Mouse (Mus musculus) megakaryocyte progenitor cell, adult 5-6 weeks (primary cell): ENCODE data around the gene Nectin1. TPM values are rescaled to one million over a fixed set of nuclear protein-coding genes. Genes with fewer than 3 reads are reported as not detected.

Experiments
- ATAC-seq: replicated peaks from 2 replicates; pipeline ENCODE4 v1.8.0; 2016; ENCODE audit warnings: mild to moderate bottlenecking, moderate TSS enrichment, inconsistent platforms; ENCODE audit not compliant: poor library complexity
- total RNA-seq, 2 experiments: library from RNA; stranded (forward) in 1 of 2; stranded (reverse) in 1 of 2; fragments of 157-497, 149-512 nt in 1 of 2; fragments of 200-1000 nt in 1 of 2; gene quantifications; 2 replicates each; pipeline versions ENCODE4 v1.2.3 to v1.2.4; 2015 to 2017

Gene Nectin1
- total RNA-seq, 2 experiments from 2014 or later: 0.08 to 2.0 TPM

- no peak for ATAC-seq
Measured at GRCm38 (mm10) chr9:43796841-43797740, 53.3 kb downstream of the Nectin1 start.

DNA sequence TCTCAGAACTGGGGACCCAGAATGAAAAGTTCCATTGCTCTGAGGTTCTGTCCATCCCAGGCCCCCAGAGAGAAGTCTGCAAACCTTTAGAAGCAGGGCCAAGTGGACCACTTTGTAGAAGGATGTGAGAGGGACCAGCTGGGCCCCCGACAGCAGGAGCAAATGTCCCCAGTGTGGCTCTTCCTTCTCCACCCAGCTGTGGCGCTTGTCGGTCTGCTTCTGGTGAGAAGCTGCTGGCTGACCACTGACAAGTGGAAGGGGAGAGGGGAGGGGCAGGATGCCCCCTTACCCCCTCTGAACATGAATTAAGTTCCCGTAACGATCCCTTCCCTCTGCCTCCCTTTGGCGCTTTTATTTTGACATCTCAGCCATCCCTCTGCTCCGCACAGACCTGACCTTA, 54.0 kb downstream of the Nectin1 start:
- ATAC-seq: no peak

GRCm38 (mm10) chr9:43800525-43800924, 56.7 kb downstream of the Nectin1 start:
- ATAC-seq: no peak

DNA sequence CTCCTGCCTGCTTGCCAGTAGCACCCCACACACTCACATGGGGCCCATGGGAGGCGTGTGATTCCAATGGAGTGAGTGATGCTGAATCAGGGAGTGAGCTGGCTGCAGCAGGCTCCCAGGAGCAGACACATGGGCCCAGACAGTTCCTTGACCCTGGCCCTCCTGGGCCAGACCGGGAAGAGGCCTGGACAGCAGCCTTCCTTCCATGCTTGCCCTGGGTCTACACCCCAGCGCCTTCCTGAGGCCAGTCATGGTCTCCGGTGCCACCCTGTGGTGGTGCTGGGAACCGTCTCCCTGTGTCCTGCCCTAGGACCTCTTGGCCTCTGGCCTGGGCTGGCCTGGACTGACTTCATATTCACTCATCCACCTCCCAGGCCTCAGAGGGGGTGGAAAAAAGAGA, 58.1 kb downstream of the Nectin1 start:
- peak; percentile 81 for ATAC-seq

GRCm38 (mm10) chr9:43807565-43807964, 63.8 kb downstream of the Nectin1 start:
- ATAC-seq: no peak

GRCm38 (mm10) chr9:43808099-43808498, 64.3 kb downstream of the Nectin1 start:
- ATAC-seq: no peak

DNA sequence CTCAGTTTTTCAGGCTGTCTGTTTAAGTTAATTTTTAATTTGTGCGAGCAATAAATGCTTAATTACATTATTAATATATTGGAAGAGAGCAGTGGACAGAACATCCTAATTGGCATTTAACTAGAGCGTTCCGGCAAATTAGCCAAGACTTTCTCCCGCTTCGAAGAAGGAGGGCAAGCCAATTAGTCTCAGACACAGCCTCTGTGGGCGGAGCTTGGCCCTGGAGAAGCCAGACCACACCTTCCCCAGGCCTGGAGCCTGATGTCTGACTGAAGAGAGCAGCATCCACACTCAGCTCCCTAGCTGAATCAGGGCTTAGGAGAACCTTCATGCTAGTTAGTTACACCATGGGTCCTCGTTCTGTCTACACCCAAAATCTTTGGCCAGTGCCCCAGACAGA, 64.8 kb downstream of the Nectin1 start:
- ATAC-seq: no peak

GRCm38 (mm10) chr9:43813156-43813555, 69.4 kb downstream of the Nectin1 start:
- ATAC-seq: no peak

- ATAC-seq: no peak
Measured at GRCm38 (mm10) chr9:43822206-43822605, 78.4 kb downstream of the Nectin1 start.

DNA sequence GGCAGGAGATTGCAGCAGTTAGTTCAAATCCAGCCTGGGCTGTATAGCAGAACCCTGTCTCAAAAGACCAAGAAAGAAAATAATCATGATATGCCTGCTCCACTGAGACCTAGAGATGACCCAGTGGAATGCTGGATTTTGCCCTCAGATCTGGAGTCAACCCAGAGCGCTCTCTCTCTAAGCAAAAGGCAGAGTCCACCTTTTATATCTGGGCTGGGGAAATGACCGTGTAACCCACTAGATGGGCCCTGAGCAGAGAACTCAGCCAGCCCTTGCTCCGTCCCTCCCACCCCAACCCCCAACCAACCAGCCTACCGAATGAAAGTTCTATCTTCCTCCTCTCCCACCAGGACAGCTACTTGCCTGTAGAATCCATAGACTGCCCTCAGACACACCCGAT, 81.4 kb downstream of the Nectin1 start:
- no peak for ATAC-seq

DNA sequence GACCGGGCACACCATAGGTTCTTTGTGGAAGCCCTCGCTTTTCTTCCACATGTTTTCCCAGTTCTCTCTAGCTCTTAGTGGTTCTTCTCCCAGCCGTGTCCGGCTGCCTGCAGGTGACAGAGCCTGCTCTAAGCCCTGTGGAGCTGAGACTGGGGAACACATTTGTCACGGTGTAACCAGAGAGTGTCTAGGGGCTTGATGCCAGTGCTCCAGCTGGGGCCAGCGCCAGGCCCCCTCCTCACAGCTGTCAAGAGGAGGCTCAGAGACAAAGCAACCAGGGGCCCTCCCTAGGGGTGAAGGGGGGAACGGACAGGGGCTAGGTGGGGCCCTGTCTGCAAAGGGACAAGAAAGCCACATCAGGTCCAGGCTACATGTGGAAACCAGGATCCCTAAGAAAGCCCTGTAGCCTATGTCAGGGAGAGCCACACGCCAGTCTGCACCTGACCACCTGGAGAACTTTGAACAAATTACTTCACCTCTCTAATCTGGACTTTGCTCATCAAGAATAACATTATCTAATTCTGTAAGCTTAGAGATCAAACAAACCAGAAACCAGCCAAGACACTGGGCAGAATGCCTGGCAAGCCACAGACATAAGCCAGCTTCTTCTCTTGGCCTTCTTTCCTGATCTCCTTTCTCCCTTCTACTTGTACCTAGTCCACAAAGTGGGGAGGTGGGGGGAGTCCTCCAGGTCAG, 82.9 kb downstream of the Nectin1 start:
- no peak for ATAC-seq

DNA sequence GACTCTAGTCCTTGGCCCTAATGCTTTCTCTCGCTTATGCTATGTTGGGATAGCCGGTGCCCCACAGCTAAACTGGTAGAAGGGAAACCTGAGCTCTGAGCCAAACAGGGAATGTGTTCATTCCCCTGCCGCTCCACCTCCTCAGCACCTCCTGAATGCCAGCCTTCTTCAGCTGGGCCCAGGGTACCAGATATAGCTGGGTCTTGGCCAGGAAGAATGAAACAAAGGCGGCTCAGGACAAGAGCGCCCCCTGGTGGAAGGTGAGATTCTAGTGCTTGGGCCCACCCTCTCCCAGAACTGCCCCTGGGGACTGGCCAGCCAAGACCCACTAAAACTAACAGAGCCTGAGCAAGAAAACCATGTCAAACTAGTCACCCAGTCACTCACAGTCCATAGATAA, 83.8 kb downstream of the Nectin1 start:
- ATAC-seq: 0 out of 2 replicates have a peak, but pooled peaks have one; percentile 39

DNA sequence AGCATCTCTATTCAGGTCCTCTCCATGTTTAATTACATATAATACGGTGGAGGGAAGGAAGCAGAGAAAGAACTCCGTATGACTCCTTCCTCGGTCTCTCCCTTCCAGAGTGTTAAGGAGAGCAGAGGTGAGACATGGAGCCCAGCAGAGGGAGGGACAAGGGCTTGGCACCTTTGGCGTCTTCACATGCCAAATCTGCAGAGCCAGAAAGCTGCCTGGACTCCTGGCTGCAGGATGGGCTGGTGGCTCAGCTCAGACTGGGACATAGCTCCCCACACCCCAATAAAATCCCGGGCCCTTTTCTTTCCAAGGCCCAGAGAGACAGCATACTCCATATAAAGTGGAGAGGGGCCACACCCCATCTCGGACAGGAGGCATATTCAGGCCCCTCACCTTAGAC, 85.2 kb downstream of the Nectin1 start:
- ATAC-seq: no peak

DNA sequence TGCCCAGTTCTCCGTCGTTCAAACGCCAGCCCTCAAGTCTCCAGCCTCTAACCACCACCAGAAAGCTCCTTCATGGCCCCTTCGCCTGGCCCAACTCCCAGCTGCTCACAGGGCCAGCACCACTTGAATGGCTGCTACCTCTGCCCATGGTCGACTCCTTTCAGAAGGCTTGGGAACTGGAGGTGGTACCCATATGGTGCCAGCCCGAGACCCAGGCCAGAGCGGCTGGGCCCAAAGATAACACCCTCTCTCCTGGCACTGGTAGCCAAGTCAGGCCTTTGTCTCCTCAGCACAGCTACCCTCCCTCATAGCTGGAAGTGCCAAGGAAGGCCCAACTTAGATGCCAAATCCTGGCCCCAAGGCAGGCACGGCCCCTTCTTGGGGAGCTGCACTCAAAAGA, 89.4 kb downstream of the Nectin1 start:
- no peak for ATAC-seq

DNA sequence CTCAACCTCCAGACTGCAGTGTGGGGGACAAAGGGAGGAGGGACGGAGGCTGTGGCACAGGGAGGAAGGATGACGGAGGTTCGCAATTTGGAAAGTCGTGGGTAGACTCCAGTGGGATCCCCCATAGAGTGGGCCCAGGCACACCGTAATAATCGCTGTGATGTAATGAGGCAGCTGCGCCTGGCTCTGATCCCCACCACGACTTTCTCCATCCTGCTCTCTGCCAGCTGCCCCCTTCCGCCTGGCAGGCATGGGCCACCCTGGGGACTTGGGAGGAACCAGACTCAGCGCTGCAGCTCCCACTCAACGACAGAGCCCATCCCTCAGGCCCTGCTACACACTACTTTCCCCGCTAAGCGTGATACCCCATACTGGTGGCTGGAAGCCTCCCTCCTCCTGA, 90.5 kb downstream of the Nectin1 start:
- ATAC-seq: no peak

GRCm38 (mm10) chr9:43838561-43838960, 94.8 kb downstream of the Nectin1 start:
- no peak for ATAC-seq

DNA sequence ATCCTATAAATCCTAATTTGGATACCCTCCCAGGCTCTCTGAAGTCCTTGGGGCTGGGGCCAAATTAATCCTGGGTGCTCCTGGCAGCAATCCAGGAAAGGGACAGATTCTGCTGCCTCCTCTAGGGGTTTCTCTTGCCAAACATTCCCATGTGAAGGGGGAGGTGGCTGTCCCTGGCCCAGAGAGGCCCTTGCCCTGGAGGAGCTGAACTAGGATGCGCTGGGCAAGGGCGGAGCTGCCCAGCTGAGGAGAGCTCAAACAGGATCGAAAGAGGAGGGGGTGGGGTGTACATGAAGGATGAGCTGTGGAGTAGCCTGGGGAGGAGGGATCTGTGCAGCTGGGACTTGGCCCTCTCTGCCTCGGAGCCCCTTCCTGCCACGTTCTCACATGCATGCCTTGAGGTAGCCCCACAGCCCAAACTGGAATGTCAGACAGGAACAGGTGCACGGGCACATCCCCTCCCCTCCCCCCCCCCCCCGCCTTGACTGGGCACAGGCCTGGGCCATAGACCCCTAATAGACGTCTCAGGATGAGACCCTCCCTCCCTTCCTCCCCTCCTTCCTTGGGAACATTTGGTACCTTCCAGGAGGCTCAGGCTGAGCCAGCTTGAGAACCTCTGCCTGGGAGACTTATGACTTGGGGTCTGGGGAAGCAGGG, 99.3 kb downstream of the Nectin1 start:
- ATAC-seq: no peak

DNA sequence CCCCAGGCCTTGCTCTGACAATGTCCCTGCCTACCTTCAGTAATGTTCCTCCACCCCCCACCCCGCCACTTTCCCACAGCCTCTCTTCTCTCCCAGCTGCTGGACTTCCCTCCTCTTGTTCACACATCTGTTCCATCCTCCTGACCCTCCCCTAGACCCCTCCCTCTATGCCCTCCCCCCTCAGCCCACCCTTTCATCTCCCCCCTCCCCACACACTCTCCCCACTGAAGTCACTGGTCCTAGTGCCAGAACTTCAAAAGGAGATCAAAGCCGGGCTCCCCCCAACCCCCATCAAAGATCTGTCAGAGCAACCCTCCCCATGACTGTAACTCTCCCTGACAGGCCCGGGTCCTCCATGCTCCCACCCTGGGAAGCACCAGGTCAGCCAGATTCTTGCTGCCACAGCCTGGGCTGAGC, 99.9 kb downstream of the Nectin1 start:
- ATAC-seq: no peak

DNA sequence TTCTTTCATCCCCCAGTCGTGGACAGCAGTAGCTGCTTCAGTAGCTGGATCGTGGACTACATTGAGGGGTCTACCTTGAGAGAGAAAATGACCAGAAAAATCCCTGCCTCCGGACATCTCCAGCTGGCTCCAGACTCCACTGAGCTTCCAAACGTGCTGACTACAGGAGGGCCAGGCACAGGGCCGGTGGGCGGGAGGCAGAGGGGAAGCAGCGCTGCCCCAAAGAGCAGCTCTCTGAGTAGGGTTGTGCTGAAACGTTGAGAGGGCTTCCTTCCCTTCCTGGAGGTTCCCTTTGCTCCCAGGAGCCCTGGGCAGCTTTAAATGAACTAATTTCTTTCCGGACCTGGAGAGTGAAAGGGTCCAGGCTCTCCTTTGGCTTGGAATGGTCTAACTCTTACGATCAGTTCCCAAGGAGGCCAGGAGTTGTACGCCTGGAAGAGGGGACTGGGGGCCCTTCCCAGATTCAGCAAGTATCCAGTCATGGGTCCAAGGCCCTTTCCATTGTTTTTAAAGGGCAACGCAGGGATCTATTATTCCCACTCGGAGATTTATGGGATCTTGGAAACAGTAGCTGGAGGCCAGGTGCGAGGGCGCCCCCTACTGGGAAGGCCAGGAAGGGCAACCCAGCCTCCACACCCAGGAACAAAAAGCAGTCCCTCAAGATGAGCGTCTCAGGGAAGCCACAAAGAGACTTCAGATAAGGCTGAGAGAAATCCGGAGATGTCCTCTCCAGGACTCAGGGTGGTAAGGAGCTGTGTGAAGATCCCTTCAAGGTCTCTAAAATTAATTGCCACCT, 102.1 kb downstream of the Nectin1 start:
- no peak for ATAC-seq

DNA sequence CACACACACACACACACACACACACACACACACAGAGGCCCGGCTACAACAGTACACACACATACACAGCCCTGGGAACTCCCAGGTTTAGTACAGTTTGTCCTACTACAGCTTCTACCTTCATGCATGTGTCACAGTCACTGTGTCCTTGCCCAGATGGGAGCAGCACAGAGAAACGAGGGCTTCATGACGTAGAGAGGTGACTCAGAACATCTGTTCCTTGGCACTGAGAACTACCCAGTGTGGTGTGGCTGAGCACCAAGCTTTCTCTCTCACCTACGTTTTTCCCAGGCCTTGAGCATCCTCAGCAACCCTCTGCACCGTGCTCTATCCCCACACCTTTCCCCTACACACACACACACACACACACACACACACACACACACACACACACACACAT, 104.1 kb downstream of the Nectin1 start:
- ATAC-seq: no peak

- no peak for ATAC-seq
Measured at GRCm38 (mm10) chr9:43850281-43850680, 106.5 kb downstream of the Nectin1 start.
